Mouse (Mus musculus) subcutaneous adipose tissue, adult 2 months (tissue): ENCODE results near the gene Gfra1. TPM values are rescaled to one million over a fixed set of nuclear protein-coding genes. Genes with fewer than 3 reads are reported as not detected.

ENCODE experiments used
- polyA plus RNA-seq: library from polyadenylated mRNA; depleted of rRNA; stranded (reverse); fragments of >200 nt; gene quantifications from 2 replicates; pipeline ENCODE4 v1.2.3, GENCODE M21; 2012; ENCODE audit warnings: low replicate concordance; rRNA removed

Gene Gfra1
- polyA plus RNA-seq, result 1.5 and 1.9 TPM in 2 replicates

GRCm38 (mm10) chr19:58455496-58456061 lies at the start of gene Gfra1:
Gene Gfra1, minus strand, starts transcription at chr19:58455909.

Other genes starting within 250 kb of the Gfra1 start
- gene Ccdc172, start 56.1 kb upstream of the Gfra1 start, polyA plus RNA-seq, result not detected in 2 replicates
- 0.30 and 0.41 TPM in 2 replicates for gene Pnlip, start 196.6 kb upstream of the Gfra1 start, polyA plus RNA-seq